Mouse (Mus musculus) kidney, adult 2 months (tissue): Measurements from ENCODE around the gene Eno4.

ENCODE experiments used
- CTCF ChIP-seq: fragments of 200-500 bp; conservative IDR thresholded peaks from 2 replicates; pipeline ENCODE4 v1.5.1; 2011; ENCODE audit warnings: low read depth, mild to moderate bottlenecking, control low read depth, low read length, moderate library complexity, mixed read lengths; ENCODE audit not compliant: insufficient read depth, insufficient read length
- POLR2A ChIP-seq: fragments of 200-500 bp; IDR thresholded peaks from one replicate; pipeline ENCODE4 v1.6.1; 2011; ENCODE audit warnings: low read depth, low read length, control low read depth

DNA sequence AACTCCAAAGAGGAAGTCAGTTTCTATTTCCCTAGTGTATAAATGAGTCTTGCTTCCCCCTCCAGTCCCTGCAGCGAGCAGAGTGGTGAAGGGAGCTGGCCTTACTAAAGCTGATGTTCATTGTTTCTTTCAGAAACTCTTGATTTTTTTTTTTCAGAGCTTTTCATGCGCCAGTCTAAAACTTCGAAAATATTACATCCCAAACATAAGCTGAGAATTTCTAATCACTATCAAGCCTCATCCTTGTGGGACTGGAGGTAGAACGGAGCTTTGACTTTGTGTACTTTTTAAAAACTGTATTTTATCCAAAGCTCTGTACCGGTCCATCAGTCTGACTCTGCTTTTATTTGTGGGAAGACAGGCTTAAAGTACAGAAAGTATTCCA lies 36.8 kb downstream of the Eno4 start:
- TF ChIP-seq CTCF (no peak), POLR2A (no peak)
